Mouse (Mus musculus) forebrain, embryonic 16.5 days (tissue): ENCODE measurements around the gene Nppb. TPM values are rescaled to one million over a fixed set of nuclear protein-coding genes. Genes with fewer than 3 reads are reported as not detected.

ENCODE experiments used
- ATAC-seq: fragments of 200-750 bp; cut with Nextera tagmentation; 2 replicates; pipeline ENCODE4 v1.8.0; 2017; ENCODE audit warnings: mild to moderate bottlenecking, moderate library complexity
- H3K27ac ChIP-seq: fragments of 300-500 bp; sonication (generic); 2 replicates; pipeline ENCODE4 v1.5.1; 2014; ENCODE audit warnings: low read length, control low read depth
- H3K27me3 ChIP-seq: fragments of 300-500 bp; sonication (generic); replicated peaks from 2 replicates; pipeline ENCODE4 v1.6.1; 2014; ENCODE audit warnings: low read length; ENCODE audit not compliant: control insufficient read depth, insufficient read depth
- H3K36me3 ChIP-seq: fragments of 300-500 bp; sonication (generic); 2 replicates; pipeline ENCODE4 v1.6.1; 2014; ENCODE audit not compliant: control insufficient read depth, insufficient read depth
- H3K4me1 ChIP-seq: fragments of 300-500 bp; sonication (generic); replicated peaks from 2 replicates; pipeline ENCODE4 v1.6.1; 2014; ENCODE audit warnings: low read length; ENCODE audit not compliant: control insufficient read depth, insufficient read depth
- H3K4me2 ChIP-seq: fragments of 300-500 bp; sonication (generic); 2 replicates; pipeline ENCODE4 v1.6.1; 2014; ENCODE audit warnings: mild to moderate bottlenecking, low read length, control low read depth
- H3K4me3 ChIP-seq: fragments of 300-500 bp; sonication (generic); replicated peaks from 2 replicates; pipeline ENCODE4 v1.5.1; 2014; ENCODE audit warnings: mild to moderate bottlenecking, low read length, control low read depth
- H3K9ac ChIP-seq: fragments of 300-500 bp; sonication (generic); replicated peaks from 2 replicates; pipeline ENCODE4 v1.6.1; 2014; ENCODE audit warnings: low read depth, low read length, control low read depth
- H3K9me3 ChIP-seq: fragments of 300-500 bp; sonication (generic); 2 replicates; pipeline ENCODE4 v1.6.1; 2016; ENCODE audit warnings: low read length; ENCODE audit not compliant: control insufficient read depth
- WGBS: fragments of 180-500 bp; shearing (Covaris S2); extraction: QIAGEN DNeasy Blood & Tissue Kit; methylation state at CpG from one replicate; pipeline ENCODE4 v1.1.7; 2014; 5-methylcytosine and 5-hydroxymethylcytosine counted together
- polyA plus RNA-seq: library from polyadenylated mRNA; unstranded; fragments of >200 nt; fragmentation: Nextera tagmentation; extraction: Ambion mirVana; gene quantifications from 2 replicates; pipeline ENCODE4 v1.2.1, GENCODE M21; 2015

Nppb gene
- polyA plus RNA-seq, 1 experiment from 2014 or later = not detected

- H3K4me1 ChIP-seq = no peaks in the 10 kb centered on the region
- no peak overlapping the region for H3K9ac ChIP-seq
- 73% methylated on average over 2 of the region's 2 CpGs for WGBS
- no peak overlapping the region for H3K27ac ChIP-seq
- no peaks in the 10 kb centered on the region for H3K36me3 ChIP-seq
- no peak overlapping the region for H3K4me3 ChIP-seq
- no peaks in the 10 kb centered on the region for H3K9me3 ChIP-seq
- H3K27me3 ChIP-seq = no peaks in the 10 kb centered on the region
- ATAC-seq = no peak
- no peak overlapping the region for H3K4me2 ChIP-seq
Observed at GRCm38 (mm10) chr4:147968816-147969215, 16.8 kb upstream of the Nppb start.

DNA sequence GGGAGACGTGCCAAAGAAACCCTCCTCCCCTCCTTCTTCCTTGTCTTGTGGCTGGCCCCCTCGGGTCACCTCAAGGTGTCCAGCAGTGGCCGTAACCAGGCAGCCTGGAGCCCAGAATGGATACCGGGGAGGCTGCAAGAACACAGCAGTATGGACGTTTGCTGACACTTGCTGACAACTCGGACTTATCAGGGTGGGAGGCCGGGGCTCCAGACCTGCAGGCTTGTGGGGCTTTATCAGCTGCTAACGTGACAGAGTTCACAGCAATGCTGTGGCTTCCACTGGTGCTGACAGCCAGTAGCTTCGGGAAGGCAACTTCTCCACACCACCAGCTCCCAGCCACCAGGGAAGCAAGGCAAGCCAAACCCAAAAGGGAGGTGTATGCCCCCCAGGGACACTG is 16.3 kb upstream of the Nppb start:
- Histone ChIP-seq H3K9me3 (no peaks in the 10 kb centered on the region), H3K27me3 (no peaks in the 10 kb centered on the region), H3K27ac (no peak overlapping the region), H3K4me2 (no peak overlapping the region), H3K4me1 (no peaks in the 10 kb centered on the region), H3K36me3 (no peaks in the 10 kb centered on the region), H3K4me3 (no peak overlapping the region), H3K9ac (no peak overlapping the region)
- WGBS = 65% methylated on average over 9 of the region's 9 CpGs
- ATAC-seq = no peak

- H3K4me2 ChIP-seq = no peak overlapping the region
- peaks cover 5% of the 10 kb centered on the region; the same call in 1 of the 2 replicates for H3K9me3 ChIP-seq
- H3K27me3 ChIP-seq = no peaks in the 10 kb centered on the region
- no peak overlapping the region for H3K4me3 ChIP-seq
- H3K4me1 ChIP-seq = no peaks in the 10 kb centered on the region
- WGBS = 83% methylated on average over 3 of the region's 3 CpGs
- no peak overlapping the region for H3K9ac ChIP-seq
- no peak for ATAC-seq
- no peak overlapping the region for H3K27ac ChIP-seq
- H3K36me3 ChIP-seq = no peaks in the 10 kb centered on the region
Observed at GRCm38 (mm10) chr4:147976237-147976636, 9.4 kb upstream of the Nppb start.

DNA sequence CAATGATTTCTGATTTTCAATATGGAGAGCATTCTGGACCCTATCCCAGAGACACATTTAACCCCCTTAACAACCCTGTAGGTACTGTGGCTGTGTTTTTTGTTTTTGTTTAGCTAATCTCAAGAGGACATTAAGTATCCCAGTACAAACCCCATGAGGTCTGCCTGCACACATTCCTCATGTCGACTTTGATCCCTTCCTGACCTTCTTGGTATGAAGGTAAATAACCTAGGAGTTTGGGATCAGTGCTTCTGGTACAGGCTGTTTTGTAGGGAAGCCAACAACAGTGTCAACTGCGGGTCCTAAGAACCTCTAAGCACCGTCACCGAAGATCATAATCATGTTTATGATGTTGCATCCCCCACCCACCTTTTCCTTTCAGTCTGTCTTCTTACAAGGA is 7.9 kb upstream of the Nppb start:
- Histone ChIP-seq H3K4me3 (no peak overlapping the region), H3K4me2 (no peak overlapping the region), H3K4me1 (no peaks in the 10 kb centered on the region), H3K27ac (no peak overlapping the region), H3K36me3 (no peaks in the 10 kb centered on the region), H3K27me3 (no peaks in the 10 kb centered on the region), H3K9me3 (peaks cover 5% of the 10 kb centered on the region; the same call in 1 of the 2 replicates), H3K9ac (no peak overlapping the region)
- ATAC-seq = no peak
- 76% methylated on average over 4 of the region's 4 CpGs for WGBS

GRCm38 (mm10) chr4:147978391-147978790 is 7.2 kb upstream of the Nppb start:
- 94% methylated on average over 6 of the region's 6 CpGs for WGBS
- no peaks in the 10 kb centered on the region for H3K4me1 ChIP-seq
- no peaks in the 10 kb centered on the region for H3K27me3 ChIP-seq
- no peak overlapping the region for H3K4me2 ChIP-seq
- no peak overlapping the region for H3K4me3 ChIP-seq
- H3K36me3 ChIP-seq = no peaks in the 10 kb centered on the region
- no peak for ATAC-seq
- H3K9ac ChIP-seq = no peak overlapping the region
- no peak overlapping the region for H3K27ac ChIP-seq
- H3K9me3 ChIP-seq = peaks cover 5% of the 10 kb centered on the region; the same call in 1 of the 2 replicates

DNA sequence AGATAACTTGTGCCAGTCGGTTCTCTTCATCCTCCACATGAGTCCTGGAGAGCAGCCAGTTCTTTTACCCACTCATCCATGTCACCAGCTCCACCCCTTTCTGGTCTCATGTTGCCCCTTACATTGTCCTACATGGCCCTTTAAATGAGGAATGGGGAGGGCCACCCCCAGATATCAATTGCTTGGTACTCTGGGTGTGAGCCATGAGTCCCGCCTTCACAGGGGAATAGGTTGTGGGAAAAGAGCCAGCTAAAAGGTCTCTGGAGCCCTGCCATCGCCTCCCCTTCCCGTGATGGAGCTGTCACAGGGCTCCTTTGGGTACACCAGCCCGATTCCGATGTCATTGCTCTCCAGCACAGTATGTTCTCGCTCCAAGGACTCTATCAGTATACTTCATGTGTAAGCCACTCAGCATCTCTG is 6.1 kb upstream of the Nppb start:
- 54% methylated on average over 7 of the region's 7 CpGs for WGBS
- Histone ChIP-seq H3K27ac (no peak overlapping the region), H3K4me1 (no peaks in the 10 kb centered on the region), H3K4me2 (no peak overlapping the region), H3K27me3 (no peaks in the 10 kb centered on the region), H3K4me3 (no peak overlapping the region), H3K9me3 (peaks cover 5% of the 10 kb centered on the region; the same call in 1 of the 2 replicates), H3K9ac (no peak overlapping the region), H3K36me3 (no peaks in the 10 kb centered on the region)
- no peak for ATAC-seq

- WGBS = 68% methylated on average over 7 of the region's 7 CpGs
- Histone ChIP-seq H3K36me3 (no peaks in the 10 kb centered on the region), H3K4me3 (no peak overlapping the region), H3K27me3 (no peaks in the 10 kb centered on the region), H3K9me3 (no peaks in the 10 kb centered on the region), H3K4me1 (no peaks in the 10 kb centered on the region), H3K27ac (no peak overlapping the region), H3K4me2 (no peak overlapping the region), H3K9ac (no peak overlapping the region)
- no peak for ATAC-seq
Observed at GRCm38 (mm10) chr4:147993571-147994095, 8.0 kb downstream of the Nppb start.

GRCm38 (mm10) chr4:147995311-147995710 is 9.7 kb downstream of the Nppb start:
- Histone ChIP-seq H3K4me3 (no peak overlapping the region), H3K27me3 (no peaks in the 10 kb centered on the region), H3K27ac (no peak overlapping the region), H3K4me2 (no peak overlapping the region), H3K9ac (no peak overlapping the region), H3K36me3 (no peaks in the 10 kb centered on the region), H3K4me1 (peaks cover 3% of the 10 kb centered on the region; the same call in 1 of the 2 replicates), H3K9me3 (no peaks in the 10 kb centered on the region)
- no peak for ATAC-seq
- 80% methylated on average over 3 of the region's 3 CpGs for WGBS

GRCm38 (mm10) chr4:148000202-148000772 is 14.7 kb downstream of the Nppb start, which contains the start of gene Nppa:
Gene Nppa, plus strand, starts transcription at chr4:148000722.
- H3K27ac ChIP-seq = no peak within 1 kb of the TSS
- no peak within 1 kb of the TSS for H3K4me2 ChIP-seq
- WGBS = 44% methylated on average over 12 of the region's 12 CpGs
- H3K9ac ChIP-seq = no peak within 1 kb of the TSS
- ATAC-seq = peak; percentile 29; the same call in 1 of the 2 replicates
- peaks cover 6% of the 10 kb centered on the region; the same call in 1 of the 2 replicates for H3K36me3 ChIP-seq
- no peaks in the 10 kb centered on the region for H3K9me3 ChIP-seq
- no peak within 1 kb of the TSS for H3K4me3 ChIP-seq
- peaks cover 7% of the 10 kb centered on the region for H3K4me1 ChIP-seq
- H3K27me3 ChIP-seq = no peaks in the 10 kb centered on the region
